Mouse (Mus musculus) cerebellum, adult 8-10 months (tissue): ENCODE data around the gene Dnah2.

ENCODE experiments used
- DNase-seq: peaks from one replicate; pipeline ENCODE4 v3.0.0; 2022

Dnah2 gene

DNA sequence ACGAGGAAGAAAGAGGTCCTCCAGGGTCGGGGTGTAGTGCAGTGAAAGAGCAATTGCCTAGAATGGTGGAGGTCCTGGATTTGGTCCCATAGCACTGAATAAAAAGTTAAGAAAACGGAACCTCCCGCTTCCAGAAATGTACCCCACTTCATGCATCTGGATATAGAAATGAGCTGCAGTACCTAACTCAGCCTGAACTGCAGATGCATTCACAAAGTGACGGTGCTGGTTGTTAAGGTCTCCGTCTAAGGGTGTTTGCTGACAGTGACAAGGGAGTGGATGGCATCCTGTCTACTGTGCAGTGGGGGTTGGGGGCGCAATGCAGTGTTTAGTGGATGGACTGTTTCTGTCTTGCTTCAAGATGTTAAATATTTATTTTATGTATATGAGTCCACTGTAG is 162.2 kb downstream of the Dnah2 start:
- no peak for DNase-seq

DNA sequence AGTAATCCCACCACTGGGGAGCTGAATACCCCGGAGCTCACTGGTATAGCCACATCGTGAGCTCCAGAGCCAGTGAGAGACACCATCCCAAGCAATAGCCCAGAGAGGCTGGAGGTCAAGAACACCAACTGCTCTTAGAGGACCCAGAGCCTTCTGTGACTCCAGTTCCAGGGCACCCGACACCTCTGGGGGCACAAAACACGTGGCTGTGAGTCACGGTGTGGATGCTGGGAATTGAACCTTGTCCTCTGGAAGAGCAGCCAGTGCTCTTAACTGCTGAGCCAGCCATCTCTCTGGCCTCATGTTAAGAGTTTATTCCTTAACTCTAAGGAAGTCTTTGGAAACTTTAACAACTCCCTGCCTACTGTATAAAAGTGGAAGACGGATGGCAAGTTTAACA is 163.9 kb downstream of the Dnah2 start:
- no peak for DNase-seq

DNA sequence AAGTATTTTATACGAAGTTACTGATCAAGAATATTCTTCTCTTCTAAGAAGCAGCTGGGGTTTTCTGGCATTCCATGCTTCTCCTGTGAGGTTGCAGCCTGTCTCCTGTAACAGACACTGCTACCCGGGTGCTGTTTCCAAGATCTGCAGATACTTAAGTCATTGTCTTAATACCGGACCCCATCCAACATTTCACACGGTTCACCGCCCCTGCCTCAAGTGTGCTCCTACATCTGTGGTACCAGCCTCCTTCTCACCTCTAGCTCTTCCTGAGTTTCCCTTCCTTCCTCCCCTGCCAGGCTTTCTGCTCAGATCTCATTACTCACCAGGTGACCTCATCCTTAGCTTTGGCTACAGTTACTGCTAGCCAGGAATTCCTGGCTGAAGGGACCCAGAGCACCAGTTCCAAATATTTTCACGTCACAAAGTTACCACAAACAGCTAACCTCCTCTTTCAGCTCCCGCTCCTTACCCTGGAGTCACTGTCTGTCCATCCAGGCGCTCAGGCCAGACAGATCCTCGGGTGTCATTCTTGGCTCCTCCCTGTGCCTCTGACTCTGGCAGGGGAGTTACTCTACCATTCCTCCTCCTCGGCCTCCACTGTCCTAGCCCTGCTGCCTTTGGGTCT is 166.3 kb downstream of the Dnah2 start:
- DNase-seq: no peak

DNA sequence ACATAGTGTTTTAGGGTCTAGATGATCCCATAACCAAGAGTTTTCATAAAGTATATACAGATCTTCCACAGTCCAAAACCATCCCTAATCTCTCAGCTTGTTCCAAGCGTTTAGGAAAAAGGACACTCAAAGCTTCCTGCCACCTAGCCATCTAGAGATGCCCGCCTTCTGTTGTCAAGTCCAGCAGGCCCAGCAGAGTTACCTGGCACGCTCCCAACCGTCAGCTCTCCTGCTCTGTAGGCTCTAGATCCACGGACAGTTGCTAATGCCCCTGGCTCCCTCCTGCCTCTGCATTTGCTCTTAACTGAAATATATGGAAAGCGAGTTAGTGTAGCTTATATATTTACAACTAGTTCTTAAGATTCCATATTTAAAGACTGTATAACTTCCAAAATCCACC is 167.6 kb downstream of the Dnah2 start:
- DNase-seq: peak; percentile 65

DNA sequence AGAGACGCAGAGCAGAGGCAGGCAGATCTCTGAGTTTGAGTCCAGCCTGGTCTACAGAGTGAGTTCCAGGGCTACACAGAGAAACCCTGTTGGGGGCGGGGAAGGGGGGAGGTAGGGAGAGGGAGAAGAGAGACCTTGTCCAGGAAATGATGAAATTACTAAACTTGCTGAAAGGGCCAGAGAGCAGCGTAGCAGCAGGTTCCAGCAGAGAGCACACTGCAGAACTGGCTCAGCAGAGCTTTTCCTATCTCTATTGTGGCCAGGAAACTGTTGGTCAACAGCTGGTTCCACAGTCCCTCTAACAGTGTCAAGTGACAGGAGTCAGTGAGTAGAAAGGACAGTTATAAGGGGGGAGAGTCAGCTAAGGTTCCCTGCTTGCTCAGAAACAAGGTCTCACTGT is 169.3 kb downstream of the Dnah2 start:
- DNase-seq: no peak

DNA sequence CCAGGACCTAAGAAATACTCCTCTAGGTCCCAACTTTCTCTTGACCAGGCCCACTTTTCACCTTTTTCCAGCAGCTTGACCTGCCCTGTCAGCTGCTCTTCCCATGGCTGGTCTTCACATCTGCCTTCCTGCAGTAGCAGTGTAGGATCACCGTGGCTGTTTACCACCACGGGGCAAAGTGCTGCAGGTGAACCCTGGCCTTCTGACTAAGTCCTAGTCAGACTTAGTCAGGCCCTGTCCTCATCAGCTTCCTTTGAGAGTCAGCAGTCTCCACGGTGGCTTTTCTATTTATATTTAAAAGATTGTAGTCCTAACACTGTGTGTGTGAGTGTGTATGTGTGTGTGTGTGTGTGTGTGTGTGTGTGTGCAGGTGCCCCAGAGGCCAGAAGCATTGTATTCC is 171.1 kb downstream of the Dnah2 start:
- DNase-seq: no peak

DNA sequence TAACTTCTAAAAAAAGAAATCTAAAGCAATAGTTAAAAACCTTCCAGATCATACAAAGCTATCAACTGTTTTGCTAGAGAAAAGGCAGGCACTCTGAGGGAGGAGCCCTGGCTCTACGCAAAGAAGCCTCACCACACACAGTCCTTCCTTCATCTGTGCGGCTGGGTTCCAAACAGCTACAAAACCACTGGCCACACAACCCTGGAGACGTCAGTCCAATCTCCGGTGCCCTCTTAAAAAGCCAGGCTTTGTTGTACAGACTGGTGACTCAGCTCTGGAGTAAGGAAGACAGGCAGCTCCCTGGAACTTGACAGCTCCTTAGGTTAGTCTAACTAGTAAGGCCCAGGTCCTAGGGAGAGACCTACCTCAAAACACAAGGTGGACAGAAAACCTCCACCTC is 173.3 kb downstream of the Dnah2 start:
- DNase-seq: no peak

DNA sequence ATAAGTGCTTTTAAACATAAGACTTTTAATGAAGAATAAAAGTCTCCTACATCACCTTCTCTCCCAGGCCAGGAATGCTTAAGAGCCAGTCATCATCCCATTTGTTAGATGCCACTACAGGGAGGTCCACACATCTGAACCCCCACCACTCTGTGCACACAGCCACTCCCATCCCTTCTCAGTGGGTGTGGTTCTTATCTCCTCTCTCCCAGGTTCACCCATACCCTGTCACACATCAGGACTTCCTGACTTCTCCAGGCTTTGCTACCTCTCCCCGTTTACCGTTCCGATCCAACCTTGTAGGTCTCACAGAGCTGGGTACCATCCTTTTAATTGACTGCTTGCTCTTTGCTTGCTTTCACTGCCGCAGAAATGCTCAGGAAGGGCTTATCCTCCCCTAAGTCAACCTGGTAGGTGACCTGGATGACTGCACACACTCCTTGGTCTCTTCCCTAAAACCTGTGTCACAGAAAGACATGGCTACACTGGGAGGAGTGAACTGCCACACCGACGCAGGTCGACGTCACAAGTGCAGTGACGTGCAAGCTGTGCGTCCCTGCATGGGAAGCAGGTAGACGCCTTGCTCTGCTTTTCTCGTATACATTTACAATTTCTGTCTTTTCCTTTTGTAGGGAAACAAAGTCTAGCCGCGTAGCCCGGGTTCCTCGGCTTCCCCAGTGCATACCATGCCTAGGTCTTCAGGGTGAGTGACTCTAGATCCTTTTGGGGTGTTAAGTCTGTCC is 175.5 kb downstream of the Dnah2 start:
- no peak for DNase-seq

DNA sequence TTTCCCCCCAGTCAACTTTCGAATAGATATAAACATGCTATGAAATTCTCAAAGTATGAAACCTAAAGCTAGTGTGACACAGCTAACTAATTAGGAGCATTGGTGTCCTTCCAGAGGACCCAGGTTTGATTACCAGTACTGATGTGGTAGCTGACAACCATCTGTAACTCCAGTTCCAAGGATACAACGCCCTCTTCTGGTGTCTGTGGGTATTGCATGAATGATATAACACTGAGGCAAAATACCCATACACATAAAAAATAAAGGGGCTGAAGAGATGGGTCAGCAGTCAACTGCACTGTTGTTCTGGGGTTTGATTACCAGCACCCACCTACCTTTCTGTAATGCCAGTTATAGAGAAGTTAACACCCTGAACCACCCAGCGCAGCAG is 176.1 kb downstream of the Dnah2 start:
- DNase-seq: no peak

DNA sequence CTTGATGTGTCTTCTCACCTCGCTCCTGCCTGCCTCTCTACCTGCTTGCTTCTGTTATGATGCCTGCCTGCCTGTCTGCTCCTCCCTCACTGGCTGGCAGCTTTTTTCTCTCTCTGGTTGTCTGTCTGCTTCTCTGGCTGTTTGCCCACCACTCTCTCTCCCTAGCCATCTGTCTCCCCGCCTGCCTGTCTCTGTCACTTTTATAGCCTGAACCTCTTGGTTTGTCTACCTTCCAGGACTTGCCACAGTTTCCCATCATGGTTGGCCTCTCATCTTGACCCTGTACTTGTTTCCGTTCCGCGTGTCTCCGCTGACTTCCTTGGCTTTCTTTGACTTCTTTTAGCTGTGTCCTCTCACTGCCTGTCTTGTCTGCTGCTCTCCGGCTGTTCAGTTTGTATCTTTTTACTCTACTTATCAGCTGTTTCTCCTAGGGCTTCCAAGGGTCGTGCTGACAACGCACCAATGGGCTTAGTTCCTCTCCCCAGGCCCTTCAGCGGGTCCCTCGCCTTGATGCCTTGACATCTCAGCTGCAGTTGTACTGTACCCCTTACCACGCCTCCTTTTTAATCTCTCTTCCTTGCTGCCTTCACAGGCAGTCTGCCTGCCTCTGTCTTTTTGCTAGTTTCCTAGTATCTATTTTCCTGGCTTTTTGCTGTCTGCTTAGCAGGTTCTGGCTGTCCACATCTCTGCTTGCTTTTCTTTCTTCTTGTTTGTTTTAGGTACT is 176.7 kb downstream of the Dnah2 start:
- peak; percentile 91 for DNase-seq

DNA sequence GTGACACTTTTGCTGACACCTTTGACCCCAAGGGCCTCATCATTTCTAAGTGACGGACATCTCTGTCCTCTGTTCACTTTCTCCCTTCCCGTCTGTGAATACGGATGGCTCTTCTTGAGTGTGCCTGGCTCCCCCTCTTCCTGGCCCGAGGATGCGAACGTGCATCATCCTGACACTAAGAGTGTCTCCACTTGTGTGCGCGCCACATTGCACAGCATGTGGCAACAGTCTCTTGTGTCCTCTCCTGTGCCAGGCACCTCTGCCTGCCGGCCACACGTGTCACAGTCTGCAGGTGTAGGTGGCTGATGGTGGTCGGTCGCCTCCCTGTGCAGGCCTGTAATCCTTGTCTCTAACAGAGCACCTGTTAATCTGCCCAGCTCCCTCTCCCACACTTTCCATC is 177.3 kb downstream of the Dnah2 start:
- no peak for DNase-seq

DNA sequence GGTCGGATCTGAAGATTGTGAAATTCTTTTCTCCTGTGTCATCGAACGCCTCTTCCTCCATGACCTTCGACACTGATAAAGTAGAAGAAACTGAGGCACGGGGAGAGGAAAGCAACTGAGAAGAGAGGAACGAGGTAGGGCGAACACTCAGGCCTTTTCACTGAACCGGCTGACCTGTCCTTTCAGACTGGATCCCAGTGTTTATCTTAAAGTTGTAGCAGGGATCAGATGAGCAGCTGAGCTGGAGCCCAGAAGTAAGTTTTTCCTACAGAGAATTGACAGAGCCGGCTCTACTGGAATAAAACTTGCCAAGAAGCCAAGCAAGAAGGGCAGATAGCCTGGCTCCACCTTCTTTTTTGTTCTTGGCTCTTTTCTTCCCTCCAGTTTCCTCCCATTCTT is 178.1 kb downstream of the Dnah2 start:
- DNase-seq: no peak
